Mouse (Mus musculus): ENCODE results near the gene Ldlrad2.
"Not testable (repeated sequence)": the region's sequence is repeated elsewhere in the genome, so short reads cannot be mapped to it uniquely, and the experiment has no call there.

The Ldlrad2 gene

DNA sequence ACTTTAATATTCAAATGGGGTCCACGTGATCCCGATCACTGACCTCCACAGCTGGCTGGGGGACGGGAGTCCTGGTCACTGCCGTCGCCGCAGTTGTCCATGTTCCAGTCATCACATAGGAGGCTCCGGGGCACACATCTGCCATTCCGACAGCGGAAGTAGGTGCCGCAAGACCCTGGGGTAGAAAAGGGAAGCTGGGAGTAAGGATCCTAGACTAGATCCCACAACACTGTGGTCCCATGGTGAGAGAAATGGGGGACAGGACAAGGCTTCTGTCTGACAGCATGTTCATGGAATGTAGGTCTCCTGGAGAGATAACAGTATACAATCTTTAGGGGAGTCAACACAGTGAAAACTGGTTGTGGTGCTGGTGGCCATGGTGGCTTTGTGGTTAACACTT, at the start of gene Ldlrad2:
TSS of gene Ldlrad2 (minus strand) at position 101 of the 400 bp plus-strand sequence.
- no peak for DNase-seq (ENCODE audit: low spot score in 2 of 2)

DNA sequence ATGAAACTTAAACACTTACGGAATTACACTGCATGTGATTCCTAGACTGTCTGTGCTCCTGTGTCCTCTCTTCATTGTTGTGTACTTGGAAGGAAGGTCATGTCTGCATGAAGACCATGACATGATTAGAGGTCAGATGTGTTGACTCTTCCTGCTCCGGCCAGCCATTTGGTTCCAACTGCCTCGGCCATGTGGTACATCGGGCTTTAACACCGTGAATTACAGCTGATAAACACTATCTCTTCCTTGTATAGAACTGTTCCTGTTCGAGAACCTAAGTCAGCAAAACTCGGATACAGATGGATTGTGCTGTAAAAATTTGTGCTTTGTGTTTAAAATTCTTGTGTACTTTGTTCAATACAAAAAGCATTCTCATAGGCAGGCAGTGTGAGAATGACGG, 48.5 kb upstream of the Ldlrad2 start:
- DNase-seq (ENCODE audit: low spot score in 2 of 2), result no peak

DNA sequence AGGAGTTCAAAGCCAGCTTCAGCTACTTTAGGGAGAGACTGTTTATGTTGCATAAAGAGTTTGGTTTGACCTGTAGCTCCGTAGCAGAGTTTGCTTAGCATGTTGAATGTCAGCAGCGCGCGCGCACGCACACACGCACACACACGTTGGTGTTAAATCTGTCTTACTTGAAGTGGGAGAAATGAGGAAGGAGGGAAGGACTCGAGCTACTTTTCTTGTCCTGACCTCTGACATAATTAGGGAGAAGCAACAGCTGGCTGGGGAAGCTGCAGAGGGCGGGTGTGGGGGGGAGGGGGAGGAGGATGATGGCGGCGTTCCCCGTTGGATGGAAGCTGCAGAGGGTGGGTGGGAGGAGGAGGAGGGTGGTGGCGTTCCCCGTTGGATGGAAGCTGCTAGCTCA, 35.9 kb upstream of the Ldlrad2 start:
- DNase-seq (ENCODE audit: low spot score in 2 of 2), result no peak

DNA sequence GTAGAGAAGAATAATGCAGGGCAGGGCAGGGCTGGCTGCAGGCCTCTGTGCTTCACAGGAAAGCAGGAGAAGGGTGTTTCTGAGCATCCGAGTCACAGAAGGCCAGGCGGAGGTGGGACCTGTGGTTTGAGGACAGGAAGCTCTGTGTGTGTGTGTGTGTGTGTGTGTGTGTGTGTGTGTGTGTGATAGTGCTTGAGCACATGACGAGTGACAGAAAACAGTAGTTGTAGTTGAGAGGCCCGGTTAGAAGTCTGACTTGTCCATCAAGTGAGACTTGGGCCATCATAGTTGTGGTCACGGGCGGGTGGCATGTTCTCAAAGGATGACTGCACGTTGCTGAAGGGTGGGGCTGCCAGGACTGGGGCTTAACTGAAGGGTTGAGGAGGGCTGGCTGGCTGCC, 35.3 kb upstream of the Ldlrad2 start:
- DNase-seq (ENCODE audit: low spot score in 2 of 2), result no peak

DNA sequence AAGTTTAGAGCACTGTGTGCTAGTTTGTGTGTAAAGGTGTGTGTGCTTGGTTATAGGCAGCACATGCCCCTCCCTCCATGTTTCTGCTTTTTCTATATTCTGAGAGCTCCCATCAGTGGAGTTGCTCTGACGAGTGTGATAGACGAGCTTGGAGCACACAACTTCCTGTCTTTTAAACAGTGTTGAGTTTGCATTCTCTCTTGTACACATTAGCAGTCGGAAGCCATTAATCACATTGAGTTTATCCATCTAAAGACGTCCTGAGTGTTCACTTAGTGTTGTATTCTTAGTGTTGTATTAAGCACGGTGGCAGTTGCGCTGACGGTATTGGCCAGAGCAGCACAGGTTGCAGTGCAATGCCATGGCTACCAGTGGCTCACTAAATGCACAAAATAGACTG, 34.9 kb upstream of the Ldlrad2 start:
- DNase-seq (ENCODE audit: low spot score in 2 of 2), result no peak

DNA sequence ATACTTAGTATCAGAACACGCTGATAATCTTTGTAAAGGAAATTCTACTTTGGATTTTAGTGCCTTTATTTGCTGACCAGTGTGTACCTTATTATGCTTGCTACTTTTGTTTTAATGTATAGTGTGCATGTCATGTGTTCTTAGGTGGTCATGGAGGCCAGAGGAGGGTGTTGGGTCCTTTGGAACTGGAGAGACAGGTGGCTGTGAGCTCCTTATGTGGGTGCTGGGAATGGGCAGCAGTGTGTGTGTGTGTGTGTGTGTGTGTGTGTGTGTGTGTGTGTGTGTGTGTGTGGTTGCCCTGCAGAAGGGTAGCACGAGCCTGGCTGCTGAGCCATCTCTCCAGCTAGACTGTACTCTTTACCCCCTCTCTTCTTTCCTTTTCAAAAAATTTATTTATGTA, 32.7 kb upstream of the Ldlrad2 start:
- DNase-seq (ENCODE audit: low spot score in 2 of 2), result no peak

DNA sequence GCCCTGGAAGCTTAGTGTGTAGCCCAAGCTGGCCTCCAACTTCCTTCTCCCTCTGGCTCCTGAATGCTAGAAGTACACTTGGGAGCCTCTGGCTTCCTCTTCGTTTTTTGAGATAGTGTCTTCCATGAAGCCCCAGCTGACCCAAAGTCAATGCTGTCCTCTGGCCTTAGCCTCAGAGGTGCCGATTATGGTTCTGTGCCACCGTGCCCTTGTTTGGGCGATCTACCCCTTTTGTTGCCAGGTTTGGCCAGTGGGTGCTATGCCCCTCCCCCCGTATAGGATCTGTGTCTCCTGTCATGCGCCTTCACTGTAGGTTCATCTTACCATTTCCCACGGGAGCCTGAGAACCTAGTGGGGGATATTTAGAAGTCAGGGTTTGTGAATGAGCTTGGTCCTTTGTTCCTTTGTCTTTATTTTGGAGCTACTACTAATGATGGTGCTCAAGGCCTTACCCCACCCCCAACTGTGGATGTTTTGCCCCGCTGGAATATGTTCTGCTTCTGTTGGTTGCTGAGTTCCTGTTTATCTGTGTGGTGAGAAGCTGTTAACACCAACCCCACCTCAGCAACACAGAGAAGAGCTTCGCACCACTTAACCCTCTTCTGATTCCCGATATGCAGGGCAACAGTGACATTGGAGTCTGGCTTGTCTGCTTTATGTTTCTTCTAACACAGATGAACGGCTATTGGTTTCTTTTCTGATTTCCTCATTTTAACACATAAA, 29.2 kb upstream of the Ldlrad2 start:
- DNase-seq (ENCODE audit: low spot score in 2 of 2), result no peak

DNA sequence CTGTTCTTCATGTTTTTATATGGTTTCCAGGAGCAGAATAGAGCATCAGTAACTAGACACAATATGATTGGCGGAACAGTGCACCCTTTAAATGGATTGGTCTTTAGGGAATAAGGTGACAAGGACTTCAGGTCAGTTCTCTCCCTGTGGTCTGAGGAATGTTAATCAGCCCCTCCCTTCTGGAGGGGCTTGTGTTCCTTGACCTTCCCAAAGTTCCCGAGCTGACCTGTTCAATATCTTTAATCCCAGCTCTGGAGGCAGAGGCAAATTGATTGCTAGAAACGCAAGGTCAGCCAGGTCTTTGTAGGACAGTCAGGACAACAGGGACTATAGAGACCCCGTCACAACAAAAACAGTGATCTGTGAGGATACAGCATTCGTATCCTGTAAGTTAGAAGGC, 24.2 kb upstream of the Ldlrad2 start:
- DNase-seq (ENCODE audit: low spot score in 2 of 2), result no peak

DNA sequence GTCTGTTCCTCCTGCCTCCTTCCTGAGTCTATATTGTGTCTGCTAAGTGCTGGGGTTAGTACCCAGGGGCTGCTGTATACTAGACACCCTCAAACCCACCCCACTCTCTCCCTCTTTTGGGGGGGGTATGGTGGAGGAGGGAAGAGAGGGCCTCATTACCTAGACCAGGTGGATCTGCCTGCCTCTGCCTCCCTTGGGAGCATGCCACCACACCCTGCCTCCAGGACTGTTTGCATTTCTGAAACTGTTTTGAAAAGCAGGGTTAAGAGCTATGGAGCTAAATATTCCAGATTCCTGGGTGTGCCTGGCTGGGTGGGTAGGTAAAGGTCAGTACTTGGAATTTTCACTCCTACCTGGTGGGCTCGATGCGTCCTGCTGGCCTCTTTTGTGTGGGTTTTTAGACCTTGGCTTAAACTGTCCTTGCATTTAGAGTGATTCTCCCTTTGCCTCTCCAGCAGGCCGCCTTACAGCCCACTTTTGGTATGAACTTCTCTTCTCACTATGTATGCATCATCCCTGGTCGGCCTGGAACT, 22.8 kb upstream of the Ldlrad2 start:
- no peak for DNase-seq (ENCODE audit: low spot score in 2 of 2)

DNA sequence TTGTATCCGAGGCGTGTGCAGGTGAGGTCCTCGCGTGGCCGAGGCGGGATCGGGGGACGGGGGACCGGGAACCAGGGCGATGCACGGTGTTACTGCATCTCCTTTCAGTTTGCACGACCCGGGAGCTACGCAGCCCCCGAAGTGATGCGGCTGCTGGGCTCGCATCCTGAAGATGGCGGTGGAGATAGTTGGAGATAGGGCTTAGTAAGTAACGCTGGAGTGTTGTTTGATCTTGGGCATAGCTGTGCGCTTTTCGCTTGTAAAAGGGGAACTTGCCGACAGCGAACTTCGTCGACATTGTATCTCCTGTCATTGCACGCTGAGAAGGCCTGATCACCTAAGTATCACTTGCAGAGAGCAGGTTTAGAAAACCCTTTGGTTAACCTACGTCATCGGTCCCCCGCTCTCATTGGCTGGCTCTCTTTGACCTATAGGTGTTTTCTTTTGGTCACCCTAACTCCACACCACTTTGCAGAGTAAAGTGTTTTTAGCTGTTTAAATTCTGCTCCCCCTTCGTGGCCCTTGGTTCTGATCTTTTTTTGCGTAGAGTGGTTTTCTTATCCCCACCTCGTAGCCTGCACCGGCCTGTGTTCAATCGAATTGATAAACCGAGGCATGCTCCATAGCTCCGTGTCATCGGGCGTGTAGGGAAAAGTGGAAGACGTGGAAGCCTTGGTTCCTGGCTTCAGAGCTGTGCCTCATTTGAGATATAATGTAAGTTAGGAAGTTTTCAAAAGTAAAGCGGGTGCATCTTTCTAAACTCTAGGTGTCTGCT, 20.3 kb upstream of the Ldlrad2 start:
- peak in 1 of 2 experiments; percentile 26 for DNase-seq (ENCODE audit: low spot score in 2 of 2)

DNA sequence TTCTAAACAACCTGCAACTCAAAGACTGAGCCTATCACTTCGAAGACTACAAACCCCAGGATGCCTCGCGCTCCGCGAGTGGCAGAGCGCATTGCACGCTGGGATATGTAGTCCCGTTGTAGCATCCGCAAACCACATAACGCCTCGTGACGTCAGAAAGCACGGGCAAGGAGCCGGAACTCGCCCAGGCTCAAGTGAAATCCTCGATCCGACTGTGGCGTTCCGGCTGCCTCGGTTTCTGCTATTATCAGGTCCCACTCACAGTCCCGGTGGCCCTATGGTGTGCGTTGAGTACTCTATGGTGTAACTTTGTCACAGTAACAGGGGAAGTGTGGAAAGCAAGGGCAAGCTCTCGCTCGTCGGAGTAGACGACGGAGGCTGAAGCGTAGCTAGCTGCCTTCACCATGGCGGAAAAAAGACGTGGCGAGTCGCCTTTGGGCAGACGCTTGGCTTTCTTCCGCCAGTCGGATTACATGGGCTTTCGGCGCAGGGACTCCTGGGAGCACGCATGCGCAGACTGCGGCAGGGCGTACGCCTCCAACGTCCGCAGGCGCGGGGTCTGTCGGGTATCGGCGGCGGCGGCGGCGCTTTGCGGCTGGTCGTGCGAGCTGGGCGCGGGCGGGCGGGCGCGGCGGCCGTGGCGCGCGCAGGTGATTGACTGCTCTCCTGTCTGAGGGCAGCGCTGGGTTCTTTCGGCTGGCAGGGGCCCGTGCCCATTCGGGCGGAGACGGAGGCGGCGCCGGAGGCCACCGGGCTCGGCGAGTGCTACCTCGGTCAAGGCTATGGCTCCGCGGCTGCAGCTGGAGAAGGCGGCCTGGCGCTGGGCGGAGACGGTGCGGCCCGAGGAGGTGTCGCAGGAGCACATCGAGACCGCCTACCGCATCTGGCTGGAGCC, 19.5 kb upstream of the Ldlrad2 start, which contains the start of gene Usp48:
TSS of gene Usp48 (plus strand) at position 155 of the 895 bp plus-strand sequence.
- DNase-seq (ENCODE audit: low spot score in 2 of 2), result peak; percentile 98

DNA sequence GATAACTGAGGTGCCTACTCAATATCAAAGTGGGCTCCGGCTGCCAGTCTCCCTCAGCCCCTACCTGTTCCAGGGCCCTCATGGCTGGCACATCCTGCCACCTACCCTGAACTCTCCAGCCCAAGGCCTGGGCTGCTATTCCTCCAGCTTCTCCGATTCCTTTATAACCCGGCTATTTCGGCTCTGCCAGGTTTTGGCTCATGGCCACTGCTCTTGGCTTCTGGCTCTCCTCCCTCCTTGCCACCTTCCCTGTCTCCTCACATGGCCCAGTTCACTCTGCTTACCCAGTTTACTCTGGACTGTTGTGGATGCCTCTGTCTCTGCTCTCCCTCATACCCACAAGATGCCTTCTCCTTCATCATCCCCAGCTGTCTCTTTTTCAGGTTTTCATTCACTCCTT, 16.6 kb upstream of the Ldlrad2 start:
- DNase-seq (ENCODE audit: low spot score in 2 of 2), result no peak

DNA sequence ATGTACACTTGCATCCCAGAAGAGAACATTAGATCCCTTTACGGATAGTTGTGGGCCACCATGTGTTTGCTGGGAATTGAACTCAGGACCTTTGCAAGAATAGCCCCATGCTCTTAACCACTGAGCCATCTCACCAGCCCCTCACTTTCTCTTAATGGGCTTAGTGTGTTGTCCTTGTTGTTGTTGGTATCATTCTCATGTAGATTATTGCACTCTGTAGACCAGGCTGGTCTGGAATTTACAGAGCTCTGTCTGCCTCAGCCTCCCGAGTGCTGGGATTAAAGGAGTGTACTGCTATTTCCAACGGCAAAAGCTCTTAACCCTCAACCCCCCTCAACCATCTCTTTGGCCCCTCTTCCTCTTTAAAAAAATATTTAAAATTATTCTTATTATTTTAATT, 15.2 kb upstream of the Ldlrad2 start:
- DNase-seq (ENCODE audit: low spot score in 2 of 2), result no peak

DNA sequence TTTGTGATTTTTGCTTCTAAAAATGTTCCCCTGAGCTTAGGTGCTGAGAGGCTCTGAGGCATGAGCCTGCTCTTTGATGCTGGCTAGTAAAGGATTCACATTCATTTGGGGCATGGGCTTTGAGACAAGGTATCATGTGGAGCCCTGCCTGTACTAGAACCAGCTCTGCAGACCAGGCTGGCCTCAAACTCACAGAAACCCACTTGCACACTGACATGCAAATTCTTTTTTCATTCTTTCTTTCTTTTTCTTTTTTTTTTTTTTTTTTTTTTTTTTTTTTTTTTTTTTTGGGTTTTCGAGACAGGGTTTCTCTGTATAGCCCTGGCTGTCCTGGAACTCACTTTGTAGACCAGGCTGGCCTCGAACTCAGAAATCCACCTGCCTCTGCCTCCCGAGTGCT, 14.7 kb upstream of the Ldlrad2 start:
- not testable (repeated sequence) for DNase-seq (ENCODE audit: low spot score in 2 of 2)

DNA sequence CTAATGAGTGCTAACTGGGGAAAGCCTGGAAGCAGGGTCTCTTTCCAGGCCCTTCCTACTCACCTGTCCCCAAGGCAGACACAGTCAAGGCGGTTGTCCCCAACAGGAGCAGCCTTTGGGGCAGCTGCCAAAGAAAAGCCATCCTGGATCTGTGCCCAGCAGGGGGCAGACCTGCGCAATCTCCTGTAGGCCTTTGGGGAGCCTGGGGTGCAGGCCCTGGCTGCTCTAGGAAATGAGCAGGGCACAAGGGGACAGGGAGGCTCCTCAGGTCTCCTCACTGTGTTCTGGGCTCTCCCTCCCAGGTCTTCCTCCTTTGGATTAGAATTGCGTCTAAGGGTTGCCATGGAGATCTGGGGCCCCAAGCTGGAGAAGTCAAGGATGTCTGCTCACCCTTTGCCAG, 7.4 kb upstream of the Ldlrad2 start:
- no peak for DNase-seq (ENCODE audit: low spot score in 2 of 2)

DNA sequence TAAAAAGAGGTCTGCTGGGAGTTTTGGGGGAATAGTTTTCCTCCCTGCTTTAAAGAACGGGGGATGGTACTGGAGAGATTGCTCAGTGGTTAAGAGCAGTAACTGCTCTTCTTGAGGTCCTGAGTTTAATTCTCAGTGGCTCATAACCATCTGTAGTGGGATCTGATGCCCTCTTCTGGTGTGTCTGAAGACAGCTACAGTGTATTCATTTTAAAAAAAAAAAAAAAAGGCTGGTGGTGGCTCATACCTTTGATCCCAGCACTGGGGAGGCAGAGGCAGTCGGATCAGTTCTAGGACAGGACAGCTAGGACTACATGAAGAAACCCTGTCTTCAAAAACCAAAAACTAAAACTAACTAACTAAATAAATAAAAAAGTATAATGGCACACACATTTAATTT, 5.9 kb upstream of the Ldlrad2 start:
- DNase-seq (ENCODE audit: low spot score in 2 of 2), result no peak

DNA sequence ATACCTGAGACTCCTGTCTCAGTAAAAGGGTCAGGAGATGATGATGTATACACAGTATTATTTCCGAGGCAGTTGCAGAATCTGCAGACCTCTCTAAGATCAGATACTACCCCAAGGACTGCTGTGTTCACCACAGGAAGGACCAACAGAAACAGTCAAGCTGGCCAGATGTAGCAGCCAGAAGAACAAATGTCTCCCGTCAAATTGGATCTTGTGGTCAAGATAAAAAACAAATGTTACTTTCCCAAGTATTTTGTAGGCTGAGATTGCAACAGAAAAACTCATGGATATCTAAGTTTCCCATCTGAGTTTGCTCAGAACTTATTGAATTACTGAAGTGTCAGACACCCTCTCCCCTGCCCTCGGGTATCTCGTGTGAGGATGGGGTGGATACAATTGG, 5.4 kb upstream of the Ldlrad2 start:
- peak; percentile 57 to 66 for DNase-seq (ENCODE audit: low spot score in 2 of 2)

DNA sequence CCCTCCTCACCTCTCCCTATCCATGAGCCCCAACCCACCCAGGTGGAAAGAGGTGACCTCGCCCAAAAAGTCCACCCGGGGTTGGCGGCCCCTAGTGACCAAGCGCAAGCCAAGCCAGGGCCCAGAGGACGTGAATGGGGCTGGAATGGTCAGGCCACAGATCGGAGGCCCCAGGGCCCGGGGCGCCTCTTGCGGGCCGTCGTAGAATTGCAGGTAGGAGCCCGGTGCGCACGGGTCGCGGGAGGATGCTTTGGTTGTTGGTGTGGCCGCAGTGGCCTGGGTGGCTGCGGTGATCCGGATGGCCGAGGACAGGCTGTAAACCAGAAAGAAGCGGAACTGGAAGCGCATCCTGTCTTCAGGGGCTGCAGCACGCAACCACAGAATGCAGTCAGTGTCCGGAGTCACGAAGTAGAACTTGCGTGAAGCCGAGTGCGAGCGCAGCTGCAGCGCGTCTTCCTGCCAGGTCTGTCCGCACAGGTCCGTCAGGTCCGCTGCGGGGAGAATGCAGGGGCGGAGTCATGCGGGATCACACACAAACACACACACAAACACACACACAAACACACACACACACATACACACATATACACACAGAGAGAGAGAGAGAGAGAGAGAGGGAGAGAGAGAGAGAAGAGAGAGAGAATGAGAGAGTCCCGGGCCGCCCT, 3.9 kb upstream of the Ldlrad2 start:
- DNase-seq (ENCODE audit: low spot score in 2 of 2), result peak; percentile 38 to 62

DNA sequence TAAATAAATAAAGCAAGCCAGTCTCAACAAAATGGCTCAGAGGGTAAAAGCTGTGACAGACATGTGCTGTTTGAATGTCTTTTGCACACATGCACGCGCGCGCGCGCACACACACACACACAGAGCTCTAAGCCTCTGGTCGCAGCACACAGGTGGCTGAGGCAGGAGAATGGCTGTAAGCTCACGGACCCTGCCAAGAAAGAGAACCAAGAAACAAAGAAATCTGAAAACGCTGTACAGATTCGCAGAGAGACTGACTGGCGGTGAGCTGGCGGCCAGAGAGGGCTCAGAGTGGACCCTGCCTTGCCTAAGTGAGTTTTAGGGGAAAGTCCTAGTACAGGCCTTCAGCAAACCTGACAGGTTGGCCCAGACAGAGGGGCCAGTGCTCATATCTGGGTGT, 3.1 kb upstream of the Ldlrad2 start:
- no peak for DNase-seq (ENCODE audit: low spot score in 2 of 2)

DNA sequence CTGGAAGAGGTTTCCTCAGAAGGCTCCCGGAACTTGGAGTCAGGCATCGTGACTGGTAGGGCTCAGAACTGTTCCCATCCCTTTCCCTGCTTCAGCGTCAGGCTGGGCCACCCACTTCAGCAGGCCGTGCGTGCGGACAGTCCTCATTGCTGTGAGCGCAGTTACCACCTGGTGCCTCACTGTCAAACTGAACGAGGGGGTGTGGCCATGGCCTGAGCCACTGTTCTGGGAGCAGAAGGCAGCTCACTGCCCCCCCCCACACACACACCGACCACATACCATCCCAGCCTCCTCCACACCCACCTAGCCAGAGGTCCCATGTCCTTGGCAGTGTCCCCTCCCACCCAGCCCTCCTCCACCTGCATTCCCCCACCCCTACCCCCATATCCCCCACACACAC, 4.5 kb downstream of the Ldlrad2 start:
- DNase-seq (ENCODE audit: low spot score in 2 of 2), result no peak

DNA sequence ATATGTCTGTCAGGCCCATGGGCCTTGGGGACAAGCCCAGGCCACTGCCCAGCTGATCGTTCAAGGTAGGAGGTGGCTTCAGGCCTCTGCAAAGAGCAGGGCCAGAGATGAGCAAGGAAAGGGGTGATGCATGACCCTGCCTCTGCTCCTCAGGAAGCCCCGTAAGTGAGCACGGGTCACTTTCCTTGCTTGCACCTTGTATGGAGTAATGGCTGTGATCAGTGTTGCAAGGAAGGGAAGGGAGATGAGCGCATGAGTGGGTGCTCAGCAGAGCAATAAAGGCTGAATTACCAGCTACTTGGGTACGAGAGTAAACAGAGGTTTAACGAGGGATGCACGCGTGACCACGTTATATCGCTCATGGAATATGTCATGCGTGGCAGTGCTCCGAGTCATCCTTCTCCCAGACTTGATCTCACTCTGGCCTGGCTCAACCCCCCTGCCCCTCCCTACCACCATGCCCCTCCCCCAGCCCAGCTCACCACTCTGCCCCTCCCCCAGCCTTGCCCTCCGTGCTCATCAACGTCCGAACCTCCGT, 17.6 kb downstream of the Ldlrad2 start:
- DNase-seq (ENCODE audit: low spot score in 2 of 2), result no peak
